Mouse (Mus musculus): Measurements from ENCODE around the gene Cdh18. TPM values are rescaled to one million over a fixed set of nuclear protein-coding genes. Genes with fewer than 3 reads are reported as not detected.
"Not testable (repeated sequence)": the region's sequence is repeated elsewhere in the genome, so short reads cannot be mapped to it uniquely, and the experiment has no call there.

Gene Cdh18
- total and polyA plus RNA-seq, 2 experiments from 2014 or later: 5.1 to 32.3 TPM

DNA sequence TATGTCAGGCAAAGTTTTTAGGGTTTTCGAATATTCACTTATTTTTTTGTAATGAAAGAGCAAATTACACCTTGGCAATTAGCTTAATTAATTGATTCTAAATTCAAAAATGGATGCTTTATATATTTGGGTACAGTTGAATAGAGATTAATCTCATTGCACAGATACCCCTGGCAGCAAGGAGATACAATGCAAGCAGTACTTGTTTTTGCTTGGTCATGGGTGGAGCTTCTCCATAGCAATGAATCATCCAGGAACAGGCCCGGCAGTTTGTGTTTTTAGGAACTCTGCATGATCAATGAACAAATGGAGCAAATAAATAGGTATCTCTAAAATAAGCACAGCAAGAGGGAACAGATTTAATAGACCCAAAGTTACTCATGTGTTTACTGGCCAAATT, 538.7 kb downstream of the Cdh18 start:
- no peak for ATAC-seq
- no peak for TF ChIP-seq CTCF (IDR thresholded peaks at IDR 0.05; ENCODE audit: low read depth)
- no peaks in the 10 kb centered on the region for H3K4me1 ChIP-seq (ENCODE audit: insufficient read depth)
- no peaks in the 10 kb centered on the region for H3K9me3 ChIP-seq (ENCODE audit: low read length)
- H3K4me3 ChIP-seq (ENCODE audit: low read depth, low read length): no peak overlapping the region
- H3K9ac ChIP-seq: no peak overlapping the region
- no peak for DNase-seq
- H3K27me3 ChIP-seq (ENCODE audit: insufficient read depth, low read length): no peaks in the 10 kb centered on the region
- no peaks in the 10 kb centered on the region for H3K36me3 ChIP-seq (ENCODE audit: insufficient read depth)
- no peak overlapping the region for H3K27ac ChIP-seq (ENCODE audit: low read depth, low read length)
- WGBS: 77% methylated on average over 2 of the region's 2 CpGs
- no peak overlapping the region for H3K4me2 ChIP-seq (ENCODE audit: low read depth)

- no peaks in the 10 kb centered on the region for H3K27me3 ChIP-seq (ENCODE audit: insufficient read depth, low read length)
- no peak overlapping the region for H3K9ac ChIP-seq
- DNase-seq: no peak
- 81% methylated on average over 5 of the region's 5 CpGs for WGBS
- no peaks in the 10 kb centered on the region for H3K36me3 ChIP-seq (ENCODE audit: insufficient read depth)
- no peak for TF ChIP-seq CTCF (IDR thresholded peaks at IDR 0.05; ENCODE audit: low read depth)
- no peak overlapping the region for H3K27ac ChIP-seq (ENCODE audit: low read depth, low read length)
- H3K4me1 ChIP-seq (ENCODE audit: insufficient read depth): no peaks in the 10 kb centered on the region
- no peak overlapping the region for H3K4me3 ChIP-seq (ENCODE audit: low read depth, low read length)
- no peak for ATAC-seq
- H3K4me2 ChIP-seq (ENCODE audit: low read depth): no peak overlapping the region
- no peaks in the 10 kb centered on the region for H3K9me3 ChIP-seq (ENCODE audit: low read length)
These were observed 547.8 kb downstream of the Cdh18 start for GRCm38 (mm10) chr15:23096601-23097000.

DNA sequence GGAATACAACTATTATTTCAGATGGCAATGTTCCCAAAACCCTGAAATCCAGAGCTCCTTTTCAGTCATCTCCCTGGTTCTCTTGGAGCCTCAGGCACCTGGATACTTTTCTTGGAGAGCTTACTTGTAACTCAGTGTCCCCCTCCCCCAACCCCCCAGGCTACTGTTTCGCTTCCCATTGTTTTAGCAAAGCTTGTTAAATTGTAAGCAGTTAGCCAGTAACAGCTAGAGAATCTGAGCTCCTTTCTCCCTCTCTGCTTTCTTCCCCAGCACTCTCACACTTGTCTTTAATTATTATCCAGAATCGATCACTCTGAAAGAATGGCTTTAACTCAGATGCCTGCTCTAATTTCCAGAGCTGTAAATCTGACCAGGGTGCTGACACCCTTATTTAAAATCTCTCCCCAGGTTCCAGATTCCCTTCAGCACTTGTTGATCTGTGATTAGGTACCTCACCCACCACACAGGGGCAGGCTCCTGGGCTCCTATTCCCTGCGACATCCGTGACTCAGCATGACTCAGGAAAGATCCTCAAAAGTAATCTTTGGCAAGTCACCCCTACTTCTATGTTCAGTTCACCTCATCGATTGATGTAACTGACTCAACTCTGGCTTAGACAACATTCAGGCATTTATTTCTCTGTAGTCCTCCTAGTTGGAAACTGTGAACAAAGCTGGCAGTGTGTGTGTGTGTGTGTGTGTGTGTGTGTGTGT, 556.0 kb downstream of the Cdh18 start:
- WGBS: 40% methylated on average over 5 of the region's 5 CpGs
- DNase-seq (no peak), ATAC-seq (no peak)
- Histone ChIP-seq H3K4me3 (ENCODE audit: low read depth, low read length) (no peak overlapping the region), H3K4me1 (ENCODE audit: insufficient read depth) (no peaks in the 10 kb centered on the region), H3K36me3 (ENCODE audit: insufficient read depth) (no peaks in the 10 kb centered on the region), H3K27me3 (ENCODE audit: insufficient read depth, low read length) (no peaks in the 10 kb centered on the region), H3K4me2 (ENCODE audit: low read depth) (no peak overlapping the region), H3K9ac (no peak overlapping the region), H3K9me3 (ENCODE audit: low read length) (no peaks in the 10 kb centered on the region), H3K27ac (ENCODE audit: low read depth, low read length) (no peak overlapping the region)
- TF ChIP-seq CTCF (IDR thresholded peaks at IDR 0.05; ENCODE audit: low read depth): no peak

DNA sequence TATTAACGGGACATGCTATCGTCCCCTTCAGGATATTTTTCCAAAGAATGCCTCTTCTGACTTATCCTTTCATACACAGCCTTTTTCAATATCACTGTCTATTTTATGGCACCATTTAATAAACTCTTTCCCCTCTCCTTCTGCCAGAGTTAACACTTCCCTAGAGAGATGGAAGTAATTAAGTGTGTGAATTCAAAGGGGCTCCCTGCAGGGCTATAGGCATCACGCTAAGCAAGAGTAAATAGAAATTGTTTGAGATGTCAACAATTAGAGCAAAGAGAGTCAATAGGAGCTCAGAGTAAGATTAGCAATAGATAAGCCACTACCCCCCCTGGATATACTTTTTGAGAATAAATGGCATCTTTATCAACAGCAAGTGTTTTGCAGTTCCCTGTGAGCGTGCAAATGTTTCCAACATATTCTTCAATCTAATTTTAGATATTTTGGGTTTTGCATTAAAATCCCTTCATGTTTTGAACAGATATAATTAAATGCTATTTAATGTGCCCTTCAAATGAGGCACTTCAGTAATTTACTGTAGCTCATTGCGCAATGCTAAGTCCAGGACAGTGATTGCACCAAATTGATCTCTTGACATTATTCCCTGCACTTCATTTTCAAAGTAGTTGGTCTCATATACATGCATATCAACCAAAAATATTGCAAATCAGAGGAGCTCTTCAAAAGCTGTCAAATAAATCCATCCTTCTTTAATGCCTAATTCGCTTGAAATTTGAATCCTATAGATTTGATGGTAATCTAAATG, 586.3 kb downstream of the Cdh18 start:
- no peaks in the 10 kb centered on the region for H3K27me3 ChIP-seq (ENCODE audit: insufficient read depth, low read length)
- H3K9me3 ChIP-seq (ENCODE audit: low read length): no peaks in the 10 kb centered on the region
- no peak overlapping the region for H3K27ac ChIP-seq (ENCODE audit: low read depth, low read length)
- H3K36me3 ChIP-seq (ENCODE audit: insufficient read depth): no peaks in the 10 kb centered on the region
- no peak for DNase-seq
- no peak overlapping the region for H3K4me3 ChIP-seq (ENCODE audit: low read depth, low read length)
- no peak for ATAC-seq
- WGBS: 40% methylated on average over 6 of the region's 6 CpGs
- TF ChIP-seq CTCF (IDR thresholded peaks at IDR 0.05; ENCODE audit: low read depth): no peak
- H3K4me2 ChIP-seq (ENCODE audit: low read depth): no peak overlapping the region
- H3K4me1 ChIP-seq (ENCODE audit: insufficient read depth): no peaks in the 10 kb centered on the region
- no peak overlapping the region for H3K9ac ChIP-seq

- no peak overlapping the region for H3K4me2 ChIP-seq (ENCODE audit: low read depth)
- no peaks in the 10 kb centered on the region for H3K4me1 ChIP-seq (ENCODE audit: insufficient read depth)
- H3K36me3 ChIP-seq (ENCODE audit: insufficient read depth): no peaks in the 10 kb centered on the region
- WGBS: 76% methylated on average over 3 of the region's 3 CpGs
- no peak for DNase-seq
- no peak overlapping the region for H3K4me3 ChIP-seq (ENCODE audit: low read depth, low read length)
- ATAC-seq: no peak
- H3K9me3 ChIP-seq (ENCODE audit: low read length): no peaks in the 10 kb centered on the region
- no peak overlapping the region for H3K9ac ChIP-seq
- H3K27ac ChIP-seq (ENCODE audit: low read depth, low read length): no peak overlapping the region
- TF ChIP-seq CTCF (IDR thresholded peaks at IDR 0.05; ENCODE audit: low read depth): no peak
- H3K27me3 ChIP-seq (ENCODE audit: insufficient read depth, low read length): no peaks in the 10 kb centered on the region
These were observed 588.1 kb downstream of the Cdh18 start for GRCm38 (mm10) chr15:23136971-23137370.

DNA sequence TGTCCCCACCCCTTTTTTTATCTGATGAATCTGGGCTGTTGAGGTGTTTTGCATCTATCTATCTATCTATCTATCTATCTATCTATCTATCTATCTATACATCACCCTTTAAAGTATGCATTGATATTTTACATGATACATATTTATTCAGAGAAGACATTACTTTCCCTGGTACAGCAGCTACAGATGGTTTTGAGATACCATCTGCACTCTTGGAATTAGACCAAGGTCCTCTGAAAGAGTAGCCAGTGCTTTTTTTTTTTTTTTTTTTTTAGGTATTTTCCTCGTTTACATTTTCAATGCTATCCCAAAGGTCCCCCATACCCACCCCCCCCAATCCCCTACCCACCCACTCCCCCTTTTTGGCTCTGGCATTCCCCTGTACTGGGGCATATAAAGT, 594.1 kb downstream of the Cdh18 start:
- H3K36me3 ChIP-seq (ENCODE audit: insufficient read depth); H3K4me1 ChIP-seq (ENCODE audit: insufficient read depth); H3K4me3 ChIP-seq (ENCODE audit: low read depth, low read length); H3K9me3 ChIP-seq (ENCODE audit: low read length); H3K9ac ChIP-seq; H3K4me2 ChIP-seq (ENCODE audit: low read depth); H3K27ac ChIP-seq (ENCODE audit: low read depth, low read length); DNase-seq; H3K27me3 ChIP-seq (ENCODE audit: insufficient read depth, low read length); ATAC-seq: not testable (repeated sequence)
- WGBS: 29% methylated on average over 1 of the region's 1 CpGs

DNA sequence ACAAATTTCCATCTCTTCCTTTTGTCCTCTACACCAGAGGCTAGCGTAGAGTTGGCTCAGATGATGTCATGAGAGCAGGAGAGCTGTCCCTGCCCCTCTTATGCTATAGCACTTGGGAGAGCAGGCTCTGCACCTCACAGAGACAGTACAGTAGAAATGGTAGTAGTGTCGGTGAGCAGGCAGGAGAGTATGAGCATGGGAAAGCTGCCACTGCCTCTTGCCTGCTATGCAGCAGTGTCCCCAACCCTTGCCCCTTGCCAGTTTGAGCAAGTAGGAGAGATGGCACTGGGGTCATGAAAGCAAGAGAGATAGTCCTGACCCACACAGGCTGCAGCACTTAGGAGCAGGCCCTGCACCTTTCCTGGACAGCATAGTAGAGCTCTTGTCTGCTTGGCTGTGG, 607.1 kb downstream of the Cdh18 start:
- Histone ChIP-seq H3K4me1 (ENCODE audit: insufficient read depth) (no peaks in the 10 kb centered on the region), H3K4me3 (ENCODE audit: low read depth, low read length) (no peak overlapping the region), H3K9me3 (ENCODE audit: low read length) (no peaks in the 10 kb centered on the region), H3K4me2 (ENCODE audit: low read depth) (no peak overlapping the region), H3K9ac (no peak overlapping the region), H3K27me3 (ENCODE audit: insufficient read depth, low read length) (no peaks in the 10 kb centered on the region), H3K36me3 (ENCODE audit: insufficient read depth) (no peaks in the 10 kb centered on the region), H3K27ac (ENCODE audit: low read depth, low read length) (no peak overlapping the region)
- WGBS: 86% methylated on average over 2 of the region's 2 CpGs
- no peak for TF ChIP-seq CTCF (IDR thresholded peaks at IDR 0.05; ENCODE audit: low read depth)
- no peak for DNase-seq
- ATAC-seq: no peak
